Mouse (Mus musculus): ENCODE measurements around the gene 1600002K03Rik.
A peak's percentile ranks its signal among the peaks of the same experiment; 100 is the strongest.

1600002K03Rik gene

DNA sequence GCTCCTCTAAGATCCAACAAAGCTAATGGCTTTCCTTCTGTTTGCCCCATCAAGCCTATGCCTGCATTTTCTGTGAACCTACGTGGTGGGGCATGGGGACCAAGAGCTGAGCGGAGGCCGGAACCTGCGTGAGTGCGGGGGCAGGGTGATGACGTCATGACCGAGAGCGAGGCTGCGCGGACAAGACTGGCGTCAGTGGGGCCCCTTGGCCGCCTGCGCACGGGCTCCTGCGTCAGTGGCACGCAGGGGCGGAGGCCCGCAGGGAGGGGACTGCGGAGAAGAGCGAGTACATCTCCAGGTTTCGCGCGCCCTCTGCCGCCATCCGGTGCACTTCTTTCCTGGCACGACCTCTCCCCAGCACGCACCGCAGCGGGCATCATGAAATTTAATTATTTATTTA, 31.5 kb upstream of the 1600002K03Rik start:
- DNase-seq (ENCODE audit: low spot score), result peak; percentile 89

DNA sequence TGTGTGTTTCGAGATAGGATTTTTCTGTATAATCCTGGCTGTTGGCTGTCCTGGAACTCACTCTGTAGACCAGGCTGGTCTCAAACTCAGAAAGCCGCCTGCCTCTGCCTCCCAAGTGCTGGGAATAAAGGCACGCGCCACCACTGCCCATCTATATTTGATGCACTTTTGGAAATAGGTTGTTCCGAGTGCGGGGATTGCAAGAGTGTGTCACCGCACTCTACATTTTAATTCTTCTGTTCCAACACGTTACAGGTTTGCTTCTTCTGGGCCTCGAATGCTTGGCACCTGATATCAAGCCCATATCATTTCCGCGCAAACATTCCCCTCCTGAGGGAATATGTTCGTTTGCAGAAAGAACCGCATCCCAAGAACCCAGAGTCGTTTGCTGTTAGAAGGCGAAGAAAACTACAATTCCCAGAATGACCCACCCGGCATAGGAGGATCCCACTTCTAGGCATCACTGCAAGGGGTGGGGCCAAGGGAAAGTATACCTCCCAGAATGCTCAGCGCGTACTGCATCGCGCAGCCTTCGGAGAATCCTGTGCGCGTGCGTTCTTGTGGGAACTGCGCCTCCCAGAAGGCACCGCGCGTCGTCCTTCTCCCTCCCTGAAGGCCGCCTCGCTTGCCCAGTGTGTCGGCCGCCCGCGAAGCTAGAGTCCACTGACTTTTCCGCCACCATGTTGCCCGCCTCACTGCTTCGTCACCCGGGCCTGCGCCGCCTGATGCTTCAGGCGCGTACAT, 30.8 kb upstream of the 1600002K03Rik start:
- DNase-seq (ENCODE audit: low spot score), result peak; percentile 82

DNA sequence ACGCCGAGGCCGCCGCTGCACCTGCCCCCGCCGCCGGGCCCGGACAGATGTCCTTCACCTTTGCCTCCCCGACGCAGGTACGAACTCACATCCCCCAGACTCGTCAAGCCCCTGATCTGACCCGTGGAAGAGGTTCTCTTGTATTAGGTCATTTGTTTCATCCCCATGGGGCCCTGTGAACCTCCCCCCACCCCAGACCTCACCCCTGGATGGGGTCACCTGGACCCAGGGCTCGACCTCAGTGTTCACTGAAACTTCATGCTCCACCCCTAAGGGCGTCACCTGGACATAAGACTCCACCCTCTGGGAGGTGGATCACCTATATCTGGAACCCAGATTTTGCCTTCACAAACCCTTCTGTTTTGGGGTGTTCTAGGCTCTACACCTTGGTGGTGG, 30.2 kb upstream of the 1600002K03Rik start:
- no peak for DNase-seq (ENCODE audit: low spot score)

DNA sequence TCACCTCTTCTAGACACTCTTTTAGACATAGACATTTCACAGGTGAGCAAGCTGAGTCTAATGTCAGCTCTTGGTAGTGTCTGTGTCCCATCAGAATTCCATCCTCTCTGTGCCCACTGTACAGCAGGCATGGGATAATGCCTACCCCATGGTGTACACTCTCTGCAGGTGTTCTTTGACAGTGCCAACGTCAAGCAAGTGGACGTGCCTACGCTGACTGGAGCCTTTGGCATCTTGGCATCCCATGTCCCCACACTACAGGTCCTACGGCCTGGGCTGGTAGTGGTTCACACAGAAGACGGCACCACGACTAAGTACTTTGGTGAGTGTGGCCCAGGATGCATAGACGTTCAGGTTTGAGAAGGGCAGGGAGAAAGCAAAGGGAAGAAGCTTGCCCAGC, 29.1 kb upstream of the 1600002K03Rik start:
- DNase-seq (ENCODE audit: low spot score), result no peak

DNA sequence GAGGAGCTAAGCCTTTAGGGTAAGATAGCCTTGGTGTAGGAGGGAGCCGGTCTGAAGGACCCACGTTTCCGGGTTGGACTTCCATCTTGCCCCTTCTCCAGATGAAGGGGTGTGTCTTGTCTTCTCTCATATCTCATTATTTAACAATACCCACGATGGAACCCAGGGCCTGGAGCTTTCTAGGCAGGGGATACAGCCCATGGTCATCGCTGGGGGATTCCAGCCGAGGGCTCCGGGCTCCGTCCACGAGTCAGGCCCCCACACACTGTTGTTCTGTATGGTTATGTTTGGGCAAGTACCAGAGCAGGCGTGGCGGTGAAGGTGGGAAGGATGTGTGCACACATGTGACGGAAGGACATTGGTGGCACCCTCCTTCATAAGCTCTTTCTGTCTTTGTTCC, 28.6 kb upstream of the 1600002K03Rik start:
- DNase-seq (ENCODE audit: low spot score), result no peak

DNA sequence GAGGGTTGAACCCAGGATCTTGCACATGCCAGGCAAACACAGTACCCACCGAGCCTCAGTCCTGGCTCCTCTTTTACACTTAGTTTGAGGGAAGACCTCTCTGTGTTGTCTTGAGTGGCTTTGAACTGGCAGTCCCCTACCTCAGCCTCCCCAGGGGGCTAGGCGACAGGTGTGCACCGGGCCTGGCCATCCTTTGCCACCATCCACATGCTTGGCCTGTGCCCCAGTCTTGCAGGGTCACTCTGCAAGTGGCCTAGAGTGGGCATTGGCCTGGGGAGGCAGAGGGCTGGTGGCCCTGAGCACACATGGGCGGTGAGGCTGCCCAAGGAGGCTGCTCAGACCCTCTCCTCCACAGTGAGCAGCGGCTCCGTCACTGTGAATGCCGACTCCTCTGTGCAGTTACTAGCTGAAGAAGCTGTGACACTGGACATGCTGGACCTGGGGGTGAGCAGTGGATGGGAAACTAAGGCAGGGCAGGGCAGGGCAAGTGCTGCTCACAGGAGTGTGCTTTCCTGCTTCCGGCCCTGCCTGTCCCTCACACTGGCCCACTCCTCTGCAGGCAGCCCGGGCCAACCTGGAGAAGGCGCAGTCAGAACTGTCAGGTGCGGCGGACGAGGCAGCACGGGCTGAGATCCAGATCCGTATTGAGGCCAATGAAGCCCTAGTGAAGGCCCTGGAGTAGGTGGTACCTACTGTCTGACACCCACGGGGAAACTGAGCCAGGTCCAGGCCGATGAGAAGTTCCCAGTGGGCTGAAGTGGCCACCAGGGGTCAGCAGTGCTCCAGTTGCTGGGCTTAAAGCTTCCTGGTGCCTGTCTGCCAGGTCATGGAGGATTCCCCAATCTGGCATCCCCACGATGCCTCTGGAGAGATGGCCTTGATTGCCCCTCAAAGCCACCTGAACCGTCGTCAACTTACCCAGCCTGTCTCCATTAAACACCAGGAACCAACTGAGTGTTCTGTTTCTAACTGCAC, 27.6 kb upstream of the 1600002K03Rik start:
- DNase-seq (ENCODE audit: low spot score), result no peak

DNA sequence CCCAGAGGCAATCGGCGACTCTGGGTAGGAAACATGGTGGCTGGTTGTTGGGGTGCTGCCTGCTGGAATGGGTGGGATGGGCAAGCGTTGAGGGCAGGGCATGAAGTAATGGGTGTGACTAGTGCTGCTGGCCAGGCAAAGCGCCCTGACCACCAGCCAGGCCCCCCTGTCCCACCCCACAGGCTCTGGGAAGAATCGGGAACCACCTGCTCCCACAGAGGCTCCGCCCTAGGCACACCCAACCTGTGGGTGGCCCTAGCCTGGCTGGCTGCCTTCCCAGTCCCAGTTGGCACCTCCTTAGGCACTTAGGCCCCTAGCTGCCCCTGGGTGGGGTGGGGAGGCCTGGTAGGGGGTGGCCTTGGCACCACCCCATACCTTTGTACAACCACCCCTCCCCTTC, 26.8 kb upstream of the 1600002K03Rik start:
- DNase-seq (ENCODE audit: low spot score), result no peak

DNA sequence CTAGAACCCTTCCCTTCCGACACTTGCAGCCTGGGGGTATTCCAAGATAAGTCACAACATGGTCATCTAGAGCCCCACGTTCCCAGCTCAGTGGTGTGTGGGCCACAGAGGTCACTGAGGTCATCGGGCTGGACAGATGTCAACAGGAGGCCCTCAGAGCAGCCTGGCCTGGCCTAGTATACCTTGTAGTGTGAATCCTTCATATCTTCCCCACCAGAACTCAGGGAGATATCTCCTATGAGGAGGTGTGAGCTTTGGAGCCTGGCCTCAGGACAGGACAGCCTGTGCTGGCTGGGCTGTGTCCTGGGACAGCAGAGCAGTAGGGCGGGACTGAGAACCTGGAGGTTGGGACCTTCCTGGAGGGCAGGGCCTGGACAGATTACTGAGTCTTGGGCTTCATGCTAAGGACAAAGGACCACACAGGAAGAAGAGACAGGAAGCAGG, 26.2 kb upstream of the 1600002K03Rik start:
- no peak for DNase-seq (ENCODE audit: low spot score)

DNA sequence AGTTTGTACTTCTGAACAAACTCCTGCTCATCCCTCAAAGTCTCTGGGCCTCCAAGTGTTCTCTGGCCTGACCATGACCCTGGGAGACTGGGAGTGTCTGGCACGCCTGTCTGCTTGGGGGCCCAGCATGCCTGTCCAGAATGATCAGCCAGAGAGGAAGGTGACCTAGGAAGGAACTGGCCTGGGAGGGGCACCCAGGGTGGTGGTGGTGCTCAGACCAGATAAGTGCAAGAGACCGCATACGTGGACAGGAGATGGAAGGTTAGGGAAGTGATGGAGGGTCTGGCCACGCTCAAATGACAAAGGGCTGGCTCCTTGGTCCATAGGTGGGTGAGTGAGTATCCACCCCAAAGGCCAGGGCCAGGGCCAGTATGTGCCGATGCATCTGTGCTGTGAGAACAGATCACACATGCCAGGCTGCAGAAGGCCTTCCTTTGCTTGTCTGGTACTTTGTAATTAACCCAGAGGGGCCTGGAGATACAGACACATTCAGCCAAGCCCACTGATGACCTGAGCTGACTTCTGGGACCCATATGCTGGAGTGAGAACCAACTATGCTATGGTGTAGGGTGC, 25.5 kb upstream of the 1600002K03Rik start:
- no peak for DNase-seq (ENCODE audit: low spot score)

DNA sequence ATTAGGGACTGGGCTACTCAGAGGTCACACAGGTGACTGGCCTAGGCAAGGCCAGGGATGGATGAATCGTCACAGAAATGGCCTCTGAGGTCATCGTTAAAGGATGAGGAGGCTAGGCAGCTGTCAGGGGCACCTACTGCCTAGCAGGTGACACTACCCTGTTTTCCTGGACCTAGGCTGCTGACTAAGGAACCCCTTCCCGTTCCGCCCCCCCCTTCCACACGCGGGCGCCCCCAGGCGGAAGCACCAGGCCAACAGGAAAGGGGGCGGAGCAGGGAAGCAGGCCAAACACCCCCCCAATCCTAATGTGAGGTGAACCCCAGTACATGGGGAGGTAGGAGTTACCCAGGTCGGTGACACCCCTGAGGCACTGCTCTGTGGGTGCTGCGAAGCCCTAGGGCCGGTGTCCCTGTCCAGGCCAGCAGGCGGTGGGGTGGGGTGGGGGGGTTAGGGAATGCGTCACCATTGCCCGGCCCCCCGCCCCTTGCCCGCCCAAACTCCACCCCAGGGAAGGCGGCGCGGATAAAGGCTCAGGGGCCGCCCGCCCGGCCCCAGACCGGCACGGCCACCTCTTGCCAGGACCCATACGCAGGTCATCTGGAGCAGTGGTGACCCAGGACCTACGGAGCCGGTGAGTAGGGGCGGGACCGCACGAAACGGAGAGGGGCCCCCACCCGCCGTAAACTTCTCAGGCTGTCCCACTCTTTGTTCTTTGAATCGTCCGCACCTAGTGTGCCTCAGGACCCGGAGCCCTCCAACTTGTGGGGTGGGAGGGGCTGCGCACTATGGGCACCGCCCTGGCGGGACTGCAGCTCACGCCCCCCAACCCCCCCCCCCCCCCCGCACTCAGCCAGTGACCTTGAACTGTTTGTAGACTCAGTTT, 24.8 kb upstream of the 1600002K03Rik start, which contains the start of gene Midn:
Midn (plus strand) TSS at position 554 of the 883 bp plus-strand sequence.
- no peak for DNase-seq (ENCODE audit: low spot score)

DNA sequence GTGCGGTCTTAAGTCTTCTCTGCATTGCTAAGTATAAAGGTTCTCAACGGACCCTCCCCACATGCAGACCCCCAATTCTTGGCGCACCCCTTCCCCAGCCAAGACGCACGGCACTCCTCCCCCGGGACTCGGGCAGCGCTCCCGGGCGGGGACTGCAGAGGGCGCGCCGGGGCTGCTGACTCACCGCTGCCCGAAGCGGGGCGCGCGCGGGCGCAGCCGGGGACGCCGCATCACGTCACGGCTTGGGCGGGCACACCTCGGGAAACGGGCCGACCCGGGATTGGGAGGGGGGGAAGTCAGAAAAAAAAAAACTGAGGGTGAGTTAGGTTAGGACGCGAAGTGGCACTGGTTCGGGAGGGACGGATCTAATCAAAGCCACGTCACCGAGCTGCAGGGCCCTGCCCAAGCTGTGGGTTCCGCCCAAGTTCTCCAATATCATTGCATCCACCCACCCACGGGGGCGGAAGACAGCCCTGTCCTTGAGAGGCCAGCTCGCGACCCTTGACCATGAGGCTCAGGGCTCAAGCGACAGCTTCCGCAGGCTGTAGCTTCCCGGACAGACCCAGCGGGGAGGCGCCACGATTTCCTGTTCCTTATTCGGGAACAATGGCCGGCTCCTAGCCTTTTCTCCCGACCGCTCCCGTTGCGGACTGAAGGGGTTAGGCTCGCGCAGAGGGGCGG, 24.0 kb upstream of the 1600002K03Rik start:
- no peak for DNase-seq (ENCODE audit: low spot score)

DNA sequence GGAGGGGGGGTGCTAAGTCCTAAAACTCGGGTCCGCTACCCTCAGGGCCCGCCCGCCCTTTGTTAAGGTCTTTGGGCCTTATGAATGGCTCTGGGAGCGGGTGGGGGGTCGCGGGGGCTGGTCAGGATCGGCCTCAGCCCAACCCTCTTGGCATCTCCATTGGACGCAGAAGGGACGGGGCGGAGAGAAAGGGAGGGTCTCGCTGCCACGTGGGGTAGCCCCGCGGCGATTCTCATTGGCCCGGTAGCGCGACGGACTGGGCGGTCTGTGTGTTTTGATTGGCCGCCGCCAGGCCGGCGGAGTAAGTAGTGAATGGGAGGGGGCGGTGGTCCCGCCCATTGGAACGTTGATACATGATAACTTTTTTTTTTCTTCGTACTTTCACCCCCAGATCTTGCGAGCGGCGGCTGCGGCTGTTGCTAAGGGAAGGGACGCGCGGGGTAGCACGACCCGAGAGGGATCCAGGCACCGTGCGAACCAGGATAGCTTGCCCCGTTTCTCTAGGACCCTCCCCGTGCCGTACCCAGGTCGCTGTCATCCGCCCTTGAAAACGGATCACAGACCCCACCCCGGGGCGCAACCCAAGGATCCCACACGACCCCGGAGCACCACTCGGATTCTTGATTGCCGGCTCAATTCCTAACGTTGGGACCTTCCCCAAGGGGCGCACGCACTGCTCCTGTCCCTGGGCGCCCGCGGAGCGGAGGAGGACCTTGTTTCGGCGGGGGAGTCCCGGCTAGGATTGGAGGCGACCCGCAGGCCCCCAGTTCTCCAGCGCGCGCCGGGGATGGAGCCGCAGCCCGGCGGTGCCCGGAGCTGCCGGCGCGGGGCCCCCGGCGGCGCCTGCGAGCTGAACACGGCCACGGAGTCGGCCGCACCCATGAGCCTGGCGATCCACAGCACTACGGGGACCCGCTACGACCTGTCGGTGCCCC, 23.2 kb upstream of the 1600002K03Rik start:
- DNase-seq (ENCODE audit: low spot score), result peak; percentile 91

DNA sequence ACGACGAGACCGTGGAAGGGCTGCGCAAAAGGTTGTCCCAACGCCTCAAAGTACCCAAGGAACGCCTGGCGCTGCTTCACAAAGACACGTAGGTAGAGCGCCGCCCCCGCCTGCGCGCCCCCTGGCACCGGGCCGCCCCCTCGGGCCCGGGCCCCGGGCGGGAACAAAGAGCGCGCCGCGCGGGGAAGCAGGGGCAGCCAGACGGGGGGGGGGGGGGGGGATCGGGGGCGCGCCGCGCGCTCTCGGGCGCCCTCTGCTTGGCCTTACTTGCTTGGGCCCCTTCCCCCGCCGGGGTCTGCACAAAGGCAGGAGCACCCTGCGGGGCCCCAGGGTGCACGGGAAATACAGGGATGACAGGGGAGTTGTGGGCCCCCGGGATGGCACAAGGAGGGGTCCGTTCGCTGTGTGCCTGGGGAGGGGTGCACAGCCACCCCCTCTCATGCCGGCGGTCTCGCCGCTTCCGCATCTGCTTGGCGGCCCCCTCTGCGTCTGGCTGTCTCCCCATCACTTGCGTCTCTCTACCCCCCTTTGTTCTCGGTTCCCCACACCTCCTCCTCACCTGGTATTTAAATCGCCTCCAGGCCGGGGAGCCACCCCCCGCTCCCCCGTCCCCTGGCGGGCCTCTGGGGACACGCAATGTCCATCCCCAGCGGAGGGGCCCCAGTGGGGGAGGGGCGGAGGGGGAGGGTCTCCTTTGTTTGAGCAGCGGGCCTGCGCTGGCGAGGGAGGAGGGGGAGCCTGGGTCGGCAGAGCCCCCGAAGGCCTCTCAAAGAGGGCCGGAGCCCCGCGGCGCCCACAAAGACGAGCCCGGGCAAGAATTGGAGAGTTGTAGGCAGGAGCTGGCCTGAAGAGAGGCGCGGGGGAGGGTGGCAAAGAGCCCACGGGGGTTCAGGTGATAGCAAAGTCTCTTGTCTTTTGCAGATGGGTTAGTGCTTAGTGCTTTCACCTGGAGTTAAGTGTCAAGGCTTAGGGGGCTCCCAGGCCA, 22.2 kb upstream of the 1600002K03Rik start:
- no peak for DNase-seq (ENCODE audit: low spot score)

DNA sequence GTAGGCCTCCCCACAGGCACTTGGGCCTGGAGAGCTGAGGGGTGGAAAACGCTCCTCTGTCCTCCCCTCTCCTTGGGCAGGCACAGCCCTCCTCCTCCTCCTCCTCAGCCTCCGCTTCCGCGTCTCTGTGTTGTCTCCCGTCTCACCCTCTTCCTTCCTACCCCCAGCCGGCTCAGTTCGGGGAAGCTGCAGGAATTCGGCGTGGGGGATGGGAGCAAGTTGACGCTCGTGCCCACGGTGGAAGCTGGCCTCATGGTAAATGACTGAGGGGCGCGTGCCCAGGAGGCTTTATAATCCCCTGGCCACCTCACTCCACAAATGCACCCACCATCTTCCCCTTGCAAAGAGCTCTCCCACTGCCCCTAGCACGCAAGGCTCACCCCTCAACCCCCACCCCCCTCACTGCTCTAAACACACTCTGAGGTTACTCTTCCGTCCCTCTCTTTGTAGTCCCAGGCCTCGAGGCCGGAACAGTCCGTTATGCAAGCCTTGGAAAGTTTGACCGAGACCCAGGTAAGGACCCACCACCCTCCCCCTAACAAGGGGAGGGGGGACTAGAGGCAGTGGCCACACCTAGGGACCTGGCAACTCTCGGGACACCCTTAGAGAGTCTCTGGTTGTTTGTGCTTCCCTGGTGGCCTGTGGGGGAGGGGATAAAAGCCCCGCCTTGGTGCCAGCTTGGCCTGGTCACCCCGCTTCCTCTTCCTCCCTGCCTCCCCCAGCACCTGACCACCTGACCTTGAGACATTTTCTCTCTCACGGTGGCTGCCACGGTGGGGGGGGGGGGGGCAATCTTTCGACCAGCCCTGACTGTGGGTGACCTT, 21.3 kb upstream of the 1600002K03Rik start:
- DNase-seq (ENCODE audit: low spot score), result no peak

DNA sequence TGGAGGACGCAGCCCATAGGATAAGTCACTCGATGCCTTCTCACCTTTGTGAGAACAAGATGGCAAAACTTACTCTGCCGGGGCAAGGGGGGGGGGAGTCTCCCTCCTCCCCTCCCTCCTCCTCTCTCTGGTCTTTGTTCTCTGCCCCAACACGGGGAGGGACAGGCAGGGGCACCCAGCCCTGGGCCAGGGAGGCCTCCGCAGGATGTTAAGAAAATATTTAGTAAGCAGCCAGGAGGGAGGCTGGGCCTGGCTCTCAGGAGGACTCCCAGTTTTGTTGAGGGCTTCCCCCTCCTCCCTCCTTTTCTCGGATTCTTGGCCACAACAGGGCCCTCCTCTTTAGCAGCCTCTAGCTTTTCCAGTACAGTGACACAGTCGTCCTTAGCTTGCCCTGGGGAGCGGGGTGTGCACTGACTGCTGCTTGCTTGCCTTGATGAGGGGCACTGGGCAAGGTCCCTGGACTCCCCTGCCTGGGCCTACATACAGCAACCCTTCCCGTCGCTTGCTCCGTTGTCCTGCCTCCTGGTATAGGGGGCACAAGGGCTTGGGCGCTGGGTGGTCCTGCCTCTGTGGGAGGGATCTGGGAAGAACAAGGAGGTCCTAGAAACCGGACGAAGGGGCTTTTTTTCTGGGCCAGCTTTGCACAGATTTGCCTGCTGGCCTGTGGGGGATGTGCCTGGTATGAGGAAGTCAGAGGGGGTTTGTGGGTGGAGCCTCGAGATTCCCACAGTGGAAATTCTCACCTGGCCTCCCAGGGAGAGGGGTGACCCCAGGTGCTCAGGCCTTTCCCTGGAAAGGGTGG, 20.5 kb upstream of the 1600002K03Rik start:
- no peak for DNase-seq (ENCODE audit: low spot score)

DNA sequence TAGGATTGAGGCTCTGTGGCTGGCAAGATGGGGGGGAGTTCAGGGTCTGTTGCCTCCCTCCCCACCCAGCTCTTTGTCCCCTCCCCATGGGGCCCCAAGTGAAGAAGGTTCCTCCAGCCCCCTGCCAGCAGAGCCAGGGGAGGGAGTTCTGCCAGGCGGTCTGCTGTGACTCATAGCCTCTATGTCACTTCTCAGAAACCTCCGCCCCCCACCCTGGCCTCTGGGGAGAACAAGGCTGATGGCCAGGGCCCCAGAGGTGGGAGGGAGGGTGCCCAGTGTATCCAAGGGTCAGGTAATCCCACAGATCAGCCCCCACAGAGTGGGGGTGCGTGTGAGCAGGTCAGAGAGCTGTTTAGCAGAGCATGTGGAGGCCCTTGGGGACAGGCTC, 19.9 kb upstream of the 1600002K03Rik start:
- no peak for DNase-seq (ENCODE audit: low spot score)

DNA sequence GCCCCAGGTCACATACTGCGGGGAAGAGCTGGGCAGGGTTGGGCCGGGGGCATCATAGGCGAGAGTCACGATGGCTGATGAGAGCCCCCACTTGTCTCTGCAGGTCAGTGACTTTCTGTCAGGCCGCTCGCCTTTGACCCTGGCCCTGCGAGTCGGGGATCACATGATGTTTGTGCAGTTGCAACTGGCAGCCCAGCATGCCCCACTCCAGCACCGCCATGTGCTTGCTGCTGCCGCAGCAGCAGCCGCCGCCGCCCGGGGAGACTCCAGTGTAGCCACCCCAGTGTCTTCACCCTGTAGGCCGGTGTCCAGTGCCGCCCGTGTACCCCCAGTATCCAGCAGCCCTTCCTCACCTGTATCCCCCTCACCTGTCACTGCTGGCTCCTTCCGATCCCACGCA, 19.0 kb upstream of the 1600002K03Rik start:
- DNase-seq (ENCODE audit: low spot score), result no peak

All from layer of hippocampus, adult 9-10 months (tissue).